Mouse (Mus musculus): ENCODE results near the gene Ifit1bl2.
"Not testable (repeated sequence)": the region's sequence is repeated elsewhere in the genome, so short reads cannot be mapped to it uniquely, and the experiment has no call there.

Gene Ifit1bl2

GRCm38 (mm10) chr19:34607237-34608051 lies 33.1 kb downstream of the Ifit1bl2 start, which contains the start of gene Ifit3b:
Gene Ifit3b, plus strand, starts transcription at chr19:34607970.
- not testable (repeated sequence) for DNase-seq

GRCm38 (mm10) chr19:34605472-34605871 lies 35.1 kb downstream of the Ifit1bl2 start:
- DNase-seq = no peak

- DNase-seq = not testable (repeated sequence)
Observed at GRCm38 (mm10) chr19:34601888-34602287, 38.7 kb downstream of the Ifit1bl2 start, which contains the start of gene Ifit1bl1. Gene Ifit1bl1, minus strand, starts transcription at chr19:34601956.

GRCm38 (mm10) chr19:34599250-34599649 lies 41.3 kb downstream of the Ifit1bl2 start:
- not testable (repeated sequence) for DNase-seq

GRCm38 (mm10) chr19:34598341-34598740 lies 42.2 kb downstream of the Ifit1bl2 start:
- DNase-seq = no peak

- DNase-seq = no peak
Observed at GRCm38 (mm10) chr19:34596811-34597210, 43.7 kb downstream of the Ifit1bl2 start.

GRCm38 (mm10) chr19:34594523-34594922 lies 46.0 kb downstream of the Ifit1bl2 start:
- DNase-seq = not testable (repeated sequence)

- DNase-seq = no peak
Observed at GRCm38 (mm10) chr19:34593456-34593855, 47.1 kb downstream of the Ifit1bl2 start.

- DNase-seq = no peak
Observed at GRCm38 (mm10) chr19:34588959-34589358, 51.6 kb downstream of the Ifit1bl2 start.

- DNase-seq = not testable (repeated sequence)
Observed at GRCm38 (mm10) chr19:34587898-34588692, 52.4 kb downstream of the Ifit1bl2 start.

GRCm38 (mm10) chr19:34585740-34586458 lies 54.6 kb downstream of the Ifit1bl2 start:
- not testable (repeated sequence) for DNase-seq

- DNase-seq = not testable (repeated sequence)
Observed at GRCm38 (mm10) chr19:34583126-34583766, 57.3 kb downstream of the Ifit1bl2 start, which contains the start of gene Ifit3. Gene Ifit3, plus strand, starts transcription at chr19:34583531.

- not testable (repeated sequence) for DNase-seq
Observed at GRCm38 (mm10) chr19:34582696-34583095, 57.8 kb downstream of the Ifit1bl2 start.

GRCm38 (mm10) chr19:34577121-34577520 lies 63.4 kb downstream of the Ifit1bl2 start:
- DNase-seq = no peak

GRCm38 (mm10) chr19:34573650-34574049 lies 66.9 kb downstream of the Ifit1bl2 start:
- DNase-seq = no peak

GRCm38 (mm10) chr19:34571080-34571479 lies 69.5 kb downstream of the Ifit1bl2 start:
- no peak for DNase-seq

GRCm38 (mm10) chr19:34569896-34570476 lies 70.6 kb downstream of the Ifit1bl2 start:
- no peak for DNase-seq

- no peak for DNase-seq
Observed at GRCm38 (mm10) chr19:34568988-34569895, 71.3 kb downstream of the Ifit1bl2 start.
